Mouse (Mus musculus) G1E (cell line): Measurements from ENCODE around the gene Kcnk12.

Experiments used
- CTCF ChIP-seq: IDR thresholded peaks from 2 replicates; pipeline ENCODE4 v1.5.1; 2012; ENCODE audit warnings: low read depth, low read length, inconsistent platforms, mixed read lengths
- GATA1 ChIP-seq: IDR thresholded peaks from 2 replicates; pipeline ENCODE4 v1.6.1; 2012; ENCODE audit warnings: borderline replicate concordance, low read length, inconsistent platforms, mixed read lengths
- GATA2 ChIP-seq: IDR thresholded peaks from 2 replicates; pipeline ENCODE4 v1.6.1; 2012; ENCODE audit warnings: low read depth, low read length, inconsistent platforms, borderline replicate concordance
- POLR2AphosphoS5 ChIP-seq: IDR thresholded peaks from 2 replicates; pipeline ENCODE4 v1.6.1; 2012; ENCODE audit warnings: low read depth, low read length, inconsistent platforms; ENCODE audit not compliant: insufficient replicate concordance
- TAL1 ChIP-seq: conservative IDR thresholded peaks from 2 replicates; pipeline ENCODE4 v1.6.1; 2012; ENCODE audit warnings: low read depth, low read length, inconsistent platforms, mixed read lengths

DNA sequence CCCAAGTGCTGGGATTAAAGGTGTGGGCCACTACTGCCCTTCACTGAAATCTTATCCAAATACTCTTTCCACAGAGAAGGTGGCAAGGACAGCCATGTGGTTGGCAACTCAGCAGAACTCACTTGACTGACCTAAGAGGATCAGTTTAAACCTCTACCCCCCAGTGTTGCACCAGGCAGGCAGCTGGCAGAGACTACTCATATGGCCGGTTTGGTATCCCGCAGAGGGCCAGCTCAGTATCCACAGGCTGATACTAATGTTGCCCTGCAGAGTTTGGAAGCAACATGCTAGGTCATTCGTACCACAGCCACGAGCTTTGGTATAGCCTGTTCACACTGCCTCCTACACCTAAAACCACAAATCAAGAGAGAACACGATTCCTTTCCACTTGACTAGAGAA lies 3.0 kb downstream of the Kcnk12 start:
- TF ChIP-seq CTCF (no peak), GATA2 (no peak), TAL1 (no peak), GATA1 (no peak), POLR2AphosphoS5 (no peak)
